Mouse (Mus musculus): ENCODE measurements around the gene Sox3. TPM values are rescaled to one million over a fixed set of nuclear protein-coding genes. Genes with fewer than 3 reads are reported as not detected.

Sox3 gene
- polyA plus RNA-seq, 1 experiment: 2.4 TPM

DNA sequence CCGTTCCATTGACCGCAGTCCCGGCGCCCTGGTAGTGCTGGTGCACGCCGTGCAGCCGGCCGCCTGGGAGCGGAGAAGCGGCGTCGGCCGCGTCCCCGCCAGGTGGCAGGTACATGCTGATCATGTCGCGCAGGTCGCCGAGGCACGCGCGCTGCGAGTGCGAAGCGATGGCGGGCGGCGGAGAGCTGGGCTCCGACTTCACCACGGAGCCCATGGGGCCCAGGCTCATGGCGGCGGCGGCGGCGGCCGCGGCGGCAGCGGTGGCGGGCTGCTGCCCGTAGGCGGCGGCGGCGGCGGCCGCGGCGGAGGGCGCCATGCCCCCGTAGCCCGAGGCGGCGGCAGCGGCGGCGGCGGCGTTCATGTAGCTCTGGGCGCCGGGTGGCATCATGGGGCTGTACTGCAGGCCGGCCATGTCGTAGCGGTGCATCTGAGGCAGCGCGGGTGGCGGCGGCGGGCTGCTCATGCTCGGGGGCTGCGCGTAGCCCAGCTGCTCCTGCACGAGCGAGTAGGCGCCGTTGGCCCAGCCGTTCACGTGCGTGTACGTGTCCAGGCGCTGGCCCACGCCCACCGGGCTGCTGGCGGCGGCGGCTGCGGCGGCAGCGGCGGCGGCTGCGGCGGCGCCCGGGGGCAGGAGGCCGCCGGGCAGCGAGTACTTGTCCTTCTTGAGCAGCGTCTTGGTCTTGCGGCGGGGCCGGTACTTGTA lies 981 bp downstream of the Sox3 start:
- H3K4me3 ChIP-seq (ENCODE audit: control insufficient read depth, low read depth, low read length): peak overlapping the region; percentile 82
- TF ChIP-seq CTCF (IDR thresholded peaks at IDR 0.05; ENCODE audit: control insufficient read depth, insufficient read depth, insufficient replicate concordance, low read depth, low read length): no peak
- TF ChIP-seq POLR2A (IDR thresholded peaks at IDR 0.05; ENCODE audit: control insufficient read depth, low read depth, low read length): no peak
- H3K27ac ChIP-seq (ENCODE audit: control insufficient read depth, insufficient read depth, low read depth, low read length): peak overlapping the region; percentile 67; the same call in 1 of the 2 replicates
- no peaks in the 10 kb centered on the region for H3K27me3 ChIP-seq (ENCODE audit: control insufficient read depth, insufficient read depth, low read length)
- H3K36me3 ChIP-seq (ENCODE audit: control insufficient read depth, insufficient read depth, low read length): no peaks in the 10 kb centered on the region
- H3K4me1 ChIP-seq (ENCODE audit: control insufficient read depth, insufficient read depth, low read length): peaks cover 7% of the 10 kb centered on the region

DNA sequence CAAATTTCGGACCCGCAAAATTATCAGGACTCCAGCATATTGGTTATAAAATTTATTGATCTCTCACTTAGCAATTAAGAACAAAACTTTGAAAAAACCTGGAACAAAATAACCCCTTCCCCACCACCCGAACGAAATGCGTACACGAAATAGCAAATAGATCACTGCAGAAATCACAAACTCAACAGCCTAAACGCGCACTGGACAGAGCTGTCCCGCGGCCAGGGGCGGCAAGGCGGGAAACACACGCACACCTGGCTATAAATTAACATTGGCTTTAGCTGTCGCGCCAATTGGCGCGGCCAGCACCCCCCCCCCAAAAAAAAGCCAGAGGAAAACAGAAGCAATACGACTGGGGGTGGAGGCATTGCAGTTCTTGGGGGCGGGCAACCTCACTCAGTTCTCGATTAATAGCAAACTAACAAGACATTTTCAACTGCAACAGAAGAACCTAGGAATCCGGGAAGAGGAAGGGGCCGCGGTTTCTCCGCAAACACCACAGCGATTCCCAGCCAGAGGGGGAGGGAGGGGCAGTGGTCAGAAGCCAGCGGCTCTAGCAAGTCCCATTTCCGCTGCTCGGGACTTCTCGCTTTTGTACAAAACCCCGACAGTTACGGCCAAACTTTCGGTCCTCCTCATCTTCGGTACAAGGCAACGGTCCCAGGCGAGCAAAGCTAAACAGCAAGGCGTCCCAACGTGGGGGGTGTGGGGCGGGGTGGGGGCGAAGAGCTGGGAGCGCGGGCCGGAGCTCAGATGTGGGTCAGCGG lies 1.7 kb downstream of the Sox3 start:
- H3K4me3 ChIP-seq (ENCODE audit: control insufficient read depth, low read depth, low read length): peak overlapping the region; percentile 82
- H3K4me1 ChIP-seq (ENCODE audit: control insufficient read depth, insufficient read depth, low read length): peaks cover 7% of the 10 kb centered on the region
- H3K27me3 ChIP-seq (ENCODE audit: control insufficient read depth, insufficient read depth, low read length): no peaks in the 10 kb centered on the region
- H3K36me3 ChIP-seq (ENCODE audit: control insufficient read depth, insufficient read depth, low read length): no peaks in the 10 kb centered on the region
- H3K27ac ChIP-seq (ENCODE audit: control insufficient read depth, insufficient read depth, low read depth, low read length): no peak overlapping the region
- no peak for TF ChIP-seq CTCF (IDR thresholded peaks at IDR 0.05; ENCODE audit: control insufficient read depth, insufficient read depth, insufficient replicate concordance, low read depth, low read length)

DNA sequence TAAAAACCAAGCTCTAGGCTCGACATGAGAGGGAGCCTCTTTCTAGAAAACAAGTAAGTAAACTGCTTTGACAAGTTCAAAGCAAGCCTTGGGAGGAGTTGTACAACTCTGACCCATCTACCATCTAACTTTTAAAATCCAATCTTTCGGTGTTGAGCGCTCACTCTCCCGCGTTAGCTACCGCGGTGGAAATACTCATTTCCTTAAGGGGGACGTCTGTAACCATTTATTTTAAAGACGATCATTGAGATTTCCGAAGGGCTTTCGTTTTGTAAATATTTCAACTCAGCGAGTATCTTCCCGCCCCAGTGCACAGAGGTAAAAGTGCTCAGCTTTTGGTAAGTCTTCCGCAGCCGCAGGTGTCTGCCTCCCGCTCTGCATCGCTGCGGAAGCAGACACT lies 2.6 kb downstream of the Sox3 start:
- H3K27me3 ChIP-seq (ENCODE audit: control insufficient read depth, insufficient read depth, low read length): no peaks in the 10 kb centered on the region
- no peak overlapping the region for H3K27ac ChIP-seq (ENCODE audit: control insufficient read depth, insufficient read depth, low read depth, low read length)
- H3K4me3 ChIP-seq (ENCODE audit: control insufficient read depth, low read depth, low read length): peak overlapping the region; percentile 38
- TF ChIP-seq POLR2A (IDR thresholded peaks at IDR 0.05; ENCODE audit: control insufficient read depth, low read depth, low read length) (no peak), CTCF (IDR thresholded peaks at IDR 0.05; ENCODE audit: control insufficient read depth, insufficient read depth, insufficient replicate concordance, low read depth, low read length) (no peak)
- no peaks in the 10 kb centered on the region for H3K36me3 ChIP-seq (ENCODE audit: control insufficient read depth, insufficient read depth, low read length)
- peaks cover 7% of the 10 kb centered on the region for H3K4me1 ChIP-seq (ENCODE audit: control insufficient read depth, insufficient read depth, low read length)

DNA sequence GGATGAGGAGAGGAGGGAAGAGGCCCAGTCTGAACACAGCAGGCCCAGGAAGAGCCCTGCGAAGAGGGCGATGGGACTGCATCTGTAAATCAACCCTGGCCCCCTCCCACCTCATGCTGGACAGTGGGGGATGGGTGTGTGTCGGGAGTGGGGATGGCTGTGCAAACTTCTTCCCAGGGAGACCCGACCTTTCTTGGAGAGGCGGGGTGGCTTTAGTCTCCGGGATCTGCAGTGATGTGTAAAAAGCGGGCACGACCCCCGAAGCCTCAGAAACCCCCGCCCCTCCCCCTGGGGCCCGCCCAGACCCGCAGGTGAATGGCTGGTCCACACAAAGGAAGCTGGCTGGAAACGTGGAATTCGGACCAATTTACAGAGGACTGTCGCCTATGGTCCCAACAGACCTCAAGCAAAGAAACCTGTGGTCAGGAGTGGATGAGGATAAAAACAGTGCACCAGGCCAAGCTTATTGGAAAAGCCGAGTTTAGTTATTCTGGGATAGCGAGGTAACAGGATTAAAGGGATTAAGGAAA lies 3.2 kb downstream of the Sox3 start:
- TF ChIP-seq POLR2A (IDR thresholded peaks at IDR 0.05; ENCODE audit: control insufficient read depth, low read depth, low read length): no peak
- no peak for TF ChIP-seq CTCF (IDR thresholded peaks at IDR 0.05; ENCODE audit: control insufficient read depth, insufficient read depth, insufficient replicate concordance, low read depth, low read length)
- no peak overlapping the region; the same call in none of the 2 replicates for H3K4me3 ChIP-seq (ENCODE audit: control insufficient read depth, low read depth, low read length)

More for the DNA sequence above, 3.2 kb downstream of the Sox3 start:
- Histone ChIP-seq H3K36me3 (ENCODE audit: control insufficient read depth, insufficient read depth, low read length) (no peaks in the 10 kb centered on the region), H3K27me3 (ENCODE audit: control insufficient read depth, insufficient read depth, low read length) (no peaks in the 10 kb centered on the region), H3K4me1 (ENCODE audit: control insufficient read depth, insufficient read depth, low read length) (peaks cover 4% of the 10 kb centered on the region), H3K27ac (ENCODE audit: control insufficient read depth, insufficient read depth, low read depth, low read length) (no peak overlapping the region)

Measured in testis, adult 2 months (tissue).